Mouse (Mus musculus) spleen, adult 2 months (tissue): Measurements from ENCODE around the gene Ip6k2.

Source experiments
- CTCF ChIP-seq: fragments of 200-500 bp; IDR thresholded peaks from 2 replicates; pipeline ENCODE4 v1.5.1; 2011; ENCODE audit warnings: mild to moderate bottlenecking, inconsistent platforms; ENCODE audit not compliant: insufficient read depth, insufficient read length, insufficient replicate concordance; ENCODE audit errors: extremely low read depth
- POLR2A ChIP-seq: fragments of 200-500 bp; IDR thresholded peaks from 2 replicates; pipeline ENCODE4 v1.6.1; 2011; ENCODE audit warnings: low read depth, low read length, inconsistent platforms

- no peak for TF ChIP-seq CTCF
- no peak for TF ChIP-seq POLR2A
Observed at GRCm38 (mm10) chr9:108798508-108799075, 15.0 kb downstream of the Ip6k2 start.
